ENCODE assay signal across 26 mouse cellular contexts in genomic region chr16:56942341-56942740, GRCm38 (mm10). TPM values are rescaled to one million over a fixed set of nuclear protein-coding genes. Genes with fewer than 3 reads are reported as not detected.
"Had no signal": no experiment of that assay in that cellular context is flagged by ENCODE, and none has a peak within 500 bp of the region (broad histone marks: within the 10 kb centered on the region; RNA-seq: fewer than 3 reads in every experiment).

No protein-coding gene starts in this region.

- H3K4me1 ChIP-seq: liver, embryonic 13.5 days; megakaryocyte, embryonic 14.5 days; midbrain, embryonic 10.5 days; midbrain, embryonic 13.5 days; neural tube, embryonic 13.5 days had no signal

- H3K36me3 ChIP-seq: liver, embryonic 13.5 days; midbrain, embryonic 10.5 days; midbrain, embryonic 13.5 days; neural tube, embryonic 13.5 days had no signal

- H3K9me3 ChIP-seq: liver, embryonic 13.5 days; midbrain, embryonic 10.5 days; midbrain, embryonic 13.5 days; neural tube, embryonic 13.5 days had no signal

- H3K9ac ChIP-seq: liver, embryonic 13.5 days; midbrain, embryonic 13.5 days; neural tube, embryonic 13.5 days had no signal

- H3K27me3 ChIP-seq: liver, embryonic 13.5 days; megakaryocyte, embryonic 14.5 days; midbrain, embryonic 13.5 days; neural tube, embryonic 13.5 days had no signal

- ATAC-seq: midbrain, embryonic 13.5 days; midbrain, embryonic 16.5 days had no signal

- H3K4me3 ChIP-seq: layer of hippocampus, adult 2 months; liver, embryonic 13.5 days; megakaryocyte, embryonic 14.5 days; midbrain, embryonic 10.5 days; midbrain, embryonic 13.5 days; myocyte; neural tube, embryonic 13.5 days had no signal

- H3K4me2 ChIP-seq: liver, embryonic 13.5 days; midbrain, embryonic 13.5 days; neural tube, embryonic 13.5 days had no signal

- H3K27ac ChIP-seq: kidney, postnatal 0 days; layer of hippocampus, adult 2 months; liver, embryonic 13.5 days; midbrain, embryonic 10.5 days; midbrain, embryonic 13.5 days; neural tube, embryonic 13.5 days; stomach, postnatal 0 days had no signal

- DNase-seq: kidney, adult 18-20 months; kidney, postnatal 25 days; layer of hippocampus, adult 9-11 months; liver, embryonic 13.5 days; lung, adult 2 months; lung, postnatal 36 days; retina, postnatal 1 day; right cerebral cortex, postnatal 25 days; thymus, adult 2 months; thymus, postnatal 14 days; thymus, postnatal 4 days had no signal

RNA-seq across cellular contexts. Expression of gene Lnp1, which starts 14.5 kb away (rescaled TPM):
- polyA plus RNA-seq: kidney, postnatal 0 days; large intestine, adult 2 months; limb, embryonic 11.5 days; liver, adult 2 months; liver, embryonic 13.5 days; liver, embryonic 16.5 days; lung, adult 2 months; midbrain, embryonic 10.5 days; midbrain, embryonic 13.5 days; midbrain, embryonic 16.5 days; myocyte; neural tube, embryonic 13.5 days; spleen, adult 2 months; stomach, embryonic 14.5 days; stomach, postnatal 0 days; thymus, adult 2 months had no signal
